Mouse (Mus musculus) heart, embryonic 14.5 days (tissue): Measurements from ENCODE around the gene Icam4. TPM values are rescaled to one million over a fixed set of nuclear protein-coding genes. Genes with fewer than 3 reads are reported as not detected.

Source experiments
- ATAC-seq: fragments of 200-750 bp; cut with Nextera tagmentation; 2 replicates; pipeline ENCODE4 v1.8.0; 2017; ENCODE audit warnings: low read depth, moderate TSS enrichment; ENCODE audit not compliant: insufficient number of reproducible peaks, insufficient read depth, low FRiP score
- H3K27ac ChIP-seq, 2 experiments: fragments of 200-500 bp in 1 of 2; fragments of 300-500 bp in 1 of 2; sonication (generic) in 1 of 2; replicated peaks in 1 of 2; 2 replicates each; pipeline ENCODE4 v1.5.1; 2012 to 2014; ENCODE audit warnings: low read depth in 2 of 2, low read length in 2 of 2, control low read depth in 1 of 2, mild to moderate bottlenecking in 1 of 2, mixed read lengths in 1 of 2; ENCODE audit not compliant: control insufficient read depth in 1 of 2, insufficient read depth in 1 of 2
- H3K27me3 ChIP-seq: fragments of 300-500 bp; sonication (generic); 2 replicates; pipeline ENCODE4 v1.6.1; 2014; ENCODE audit warnings: mild to moderate bottlenecking, low read length, control low read depth; ENCODE audit not compliant: control insufficient read depth, insufficient read depth
- H3K36me3 ChIP-seq: fragments of 300-500 bp; sonication (generic); 2 replicates; pipeline ENCODE4 v1.6.1; 2014; ENCODE audit warnings: mild to moderate bottlenecking, control low read depth, low read length, mixed read lengths; ENCODE audit not compliant: control insufficient read depth, insufficient read depth
- H3K4me1 ChIP-seq, 2 experiments: fragments of 200-500 bp in 1 of 2; fragments of 300-500 bp in 1 of 2; sonication (generic) in 1 of 2; 2 replicates each; pipeline ENCODE4 v1.6.1; 2012 to 2014; ENCODE audit warnings: low read length in 2 of 2, control low read depth in 1 of 2, mixed read lengths in 1 of 2; ENCODE audit not compliant: control insufficient read depth in 2 of 2, insufficient read depth in 2 of 2
- H3K4me2 ChIP-seq: fragments of 300-500 bp; sonication (generic); 2 replicates; pipeline ENCODE4 v1.6.1; 2014; ENCODE audit warnings: mild to moderate bottlenecking, low read length
- H3K4me3 ChIP-seq, 2 experiments: fragments of 200-500 bp in 1 of 2; fragments of 300-500 bp in 1 of 2; sonication (generic) in 1 of 2; 2 replicates each; pipeline ENCODE4 v1.5.1; 2012 to 2014; ENCODE audit warnings: low read length in 2 of 2, mild to moderate bottlenecking in 2 of 2, control low read depth in 1 of 2, low read depth in 1 of 2, moderate library complexity in 1 of 2; ENCODE audit not compliant: control insufficient read depth in 1 of 2, insufficient read depth in 1 of 2
- H3K9ac ChIP-seq: fragments of 300-500 bp; sonication (generic); 2 replicates; pipeline ENCODE4 v1.6.1; 2014; ENCODE audit warnings: mild to moderate bottlenecking, low read length
- H3K9me3 ChIP-seq: fragments of 300-500 bp; sonication (generic); 2 replicates; pipeline ENCODE4 v1.6.1; 2016; ENCODE audit warnings: low read length, control low read depth; ENCODE audit not compliant: control insufficient read depth
- WGBS: fragments of 180-500 bp; shearing (Covaris S2); extraction: QIAGEN DNeasy Blood & Tissue Kit; methylation state at CpG from one replicate; pipeline ENCODE4 v1.1.7; 2014; 5-methylcytosine and 5-hydroxymethylcytosine counted together
- polyA plus RNA-seq: library from polyadenylated mRNA; unstranded; fragments of >200 nt; fragmentation: Nextera tagmentation; extraction: Ambion mirVana; gene quantifications from 2 replicates; pipeline ENCODE4 v1.2.1, GENCODE M21; 2014

The Icam4 gene
- polyA plus RNA-seq, 1 experiment from 2014 or later, result 1.3 TPM

GRCm38 (mm10) chr9:21030781-21031250, 1.6 kb downstream of the Icam4 start:
- Histone ChIP-seq H3K4me2 (peak overlapping the region; percentile 83), H3K27ac (0 out of 4 replicates have a peak overlapping the region, but pooled peaks of 1 of the 2 experiments have one; percentile 29), H3K27me3 (peaks cover 53% of the 10 kb centered on the region), H3K36me3 (0 out of 2 replicates have a peak, but pooled peaks cover 6% of the 10 kb centered on the region), H3K9ac (peak overlapping the region; percentile 28; the same call in 1 of the 2 replicates), H3K4me3 (peak overlapping the region; percentile 40 to 54), H3K4me1 (peaks cover 23 to 38% of the 10 kb centered on the region in 2 experiments), H3K9me3 (no peaks in the 10 kb centered on the region)
- 0% methylated on average over 13 of the region's 13 CpGs for WGBS
- peak; percentile 47 for ATAC-seq

DNA sequence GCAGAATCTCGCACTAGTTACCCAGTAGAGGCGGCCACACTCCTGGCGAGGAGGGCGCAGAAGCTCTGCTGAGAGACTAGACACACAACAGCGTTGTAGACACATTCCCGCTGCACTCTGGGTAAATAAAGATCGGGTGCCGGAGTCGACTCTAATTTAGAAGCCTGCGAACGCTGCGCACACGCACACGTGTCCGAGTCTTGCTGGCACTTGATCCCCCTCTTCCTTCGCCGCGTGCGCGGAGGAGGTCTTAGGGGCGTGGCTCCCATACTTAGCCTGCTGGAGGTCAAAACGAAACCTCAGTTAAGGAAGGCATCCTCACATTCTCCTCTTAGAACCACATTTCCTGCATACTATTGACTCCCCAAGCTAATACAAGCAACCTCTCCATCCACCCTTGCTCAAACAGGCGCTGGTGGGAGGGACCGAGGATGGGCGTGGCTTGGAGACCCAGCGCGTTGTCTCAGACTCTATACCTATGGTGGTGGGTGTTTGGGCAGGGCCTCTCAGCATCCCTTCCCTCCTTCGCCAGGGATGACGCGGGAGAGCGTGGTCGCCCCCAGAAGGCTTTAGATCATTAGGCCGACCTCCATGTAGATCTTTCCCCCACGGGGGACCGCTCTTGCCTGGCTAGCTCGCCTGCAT, 2.2 kb downstream of the Icam4 start:
- no peak for ATAC-seq
- Histone ChIP-seq H3K27ac (0 out of 4 replicates have a peak overlapping the region, but pooled peaks of 1 of the 2 experiments have one; percentile 29), H3K4me3 (peak overlapping the region; percentile 40 to 54), H3K36me3 (0 out of 2 replicates have a peak, but pooled peaks cover 2% of the 10 kb centered on the region), H3K9me3 (no peaks in the 10 kb centered on the region), H3K4me2 (peak overlapping the region; percentile 83), H3K9ac (peak overlapping the region; percentile 28), H3K27me3 (peaks cover 58% of the 10 kb centered on the region), H3K4me1 (peaks cover 27 to 42% of the 10 kb centered on the region in 2 experiments)
- WGBS, result under 1% methylated on average over 36 of the region's 36 CpGs

GRCm38 (mm10) chr9:21031896-21032351, 2.8 kb downstream of the Icam4 start, which contains the start of gene Icam5:
Gene Icam5, plus strand, starts transcription at chr9:21032073.
- peaks cover 59% of the 10 kb centered on the region for H3K27me3 ChIP-seq
- H3K9me3 ChIP-seq, result no peaks in the 10 kb centered on the region
- no peak for ATAC-seq
- no peaks in the 10 kb centered on the region for H3K36me3 ChIP-seq
- under 1% methylated on average over 29 of the region's 35 CpGs for WGBS
- peaks cover 32 to 47% of the 10 kb centered on the region in 2 experiments for H3K4me1 ChIP-seq
- H3K9ac ChIP-seq, result peak within 1 kb of the TSS; percentile 65
- H3K4me3 ChIP-seq, result peak within 1 kb of the TSS; percentile 54 to 55
- 0 out of 4 replicates have a peak within 1 kb of the TSS, but pooled peaks of 1 of the 2 experiments have one; percentile 29 for H3K27ac ChIP-seq
- H3K4me2 ChIP-seq, result peak within 1 kb of the TSS; percentile 83

- Histone ChIP-seq H3K36me3 (no peaks in the 10 kb centered on the region), H3K4me3 (peak overlapping the region; percentile 40 to 54; a peak in 3 of 4 replicates), H3K4me1 (peaks cover 35 to 53% of the 10 kb centered on the region in 2 experiments), H3K9ac (no peak overlapping the region; the same call in 1 of the 2 replicates), H3K4me2 (peak overlapping the region; percentile 83), H3K9me3 (no peaks in the 10 kb centered on the region), H3K27ac (no peak overlapping the region), H3K27me3 (peaks cover 65% of the 10 kb centered on the region)
- ATAC-seq, result no peak
- 3% methylated on average over 7 of the region's 7 CpGs for WGBS
Observed at GRCm38 (mm10) chr9:21032491-21032890, 3.3 kb downstream of the Icam4 start.

DNA sequence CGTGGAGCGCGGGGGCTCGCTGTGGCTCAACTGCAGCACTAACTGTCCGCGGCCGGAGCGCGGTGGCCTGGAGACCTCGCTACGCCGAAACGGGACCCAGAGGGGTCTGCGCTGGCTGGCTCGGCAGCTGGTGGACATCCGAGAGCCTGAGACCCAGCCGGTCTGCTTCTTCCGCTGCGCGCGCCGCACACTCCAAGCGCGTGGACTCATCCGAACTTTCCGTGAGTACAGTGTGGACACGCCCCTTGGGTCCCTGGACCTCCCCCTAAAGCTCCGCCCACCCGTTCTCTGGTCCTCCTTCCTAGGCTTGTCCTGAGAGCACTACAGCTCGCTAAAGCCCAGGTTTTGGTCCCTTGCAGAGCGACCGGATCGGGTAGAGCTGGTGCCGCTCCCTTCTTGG, 4.0 kb downstream of the Icam4 start:
- H3K9ac ChIP-seq, result peak overlapping the region; percentile 65

DNA sequence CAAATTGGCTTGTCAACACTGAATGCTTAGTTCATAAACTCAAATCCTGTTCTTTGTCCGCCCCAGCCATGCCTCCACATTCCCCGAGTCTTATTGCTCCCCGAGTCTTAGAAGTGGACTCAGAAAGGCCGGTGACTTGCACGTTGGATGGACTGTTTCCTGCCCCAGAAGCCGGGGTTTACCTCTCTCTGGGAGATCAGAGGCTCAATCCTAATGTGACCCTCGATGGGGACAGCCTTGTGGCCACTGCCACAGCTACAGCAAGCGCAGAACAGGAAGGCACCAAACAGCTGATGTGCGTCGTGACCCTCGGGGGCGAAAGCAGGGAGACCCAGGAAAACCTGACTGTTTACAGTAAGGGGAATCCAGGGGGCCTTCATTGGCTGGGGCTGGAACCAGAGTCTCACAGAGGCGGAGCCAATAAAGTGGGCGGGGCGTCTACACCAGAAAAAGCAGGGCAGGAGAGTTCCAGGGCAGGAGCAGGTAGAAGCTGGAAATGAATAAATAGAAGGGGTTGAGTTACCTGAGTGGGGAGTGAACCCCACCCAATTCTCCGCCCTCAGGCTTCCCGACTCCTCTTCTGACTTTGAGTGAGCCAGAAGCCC, 5.4 kb downstream of the Icam4 start:
- peaks cover 3% of the 10 kb centered on the region; the same call in 1 of the 2 replicates for H3K9me3 ChIP-seq
- no peak overlapping the region for H3K9ac ChIP-seq
- no peak overlapping the region for H3K27ac ChIP-seq
- 5% methylated on average over 17 of the region's 17 CpGs for whole genome bisulfite sequencing
- peaks cover 35 to 53% of the 10 kb centered on the region in 2 experiments for H3K4me1 ChIP-seq
- H3K4me2 ChIP-seq, result no peak overlapping the region
- H3K36me3 ChIP-seq, result no peaks in the 10 kb centered on the region
- peaks cover 80% of the 10 kb centered on the region for H3K27me3 ChIP-seq
- no peak for ATAC-seq
- no peak overlapping the region for H3K4me3 ChIP-seq

More for the DNA sequence above, 4.0 kb downstream of the Icam4 start:
- Histone ChIP-seq H3K27ac (no peak overlapping the region), H3K4me3 (peak overlapping the region; percentile 54 to 55), H3K36me3 (no peaks in the 10 kb centered on the region), H3K4me2 (peak overlapping the region; percentile 83), H3K9me3 (no peaks in the 10 kb centered on the region), H3K27me3 (peaks cover 71% of the 10 kb centered on the region), H3K4me1 (peaks cover 39 to 58% of the 10 kb centered on the region in 2 experiments)
- peak; percentile 27; the same call in 1 of the 2 replicates for ATAC-seq
- WGBS, result 1% methylated on average over 34 of the region's 34 CpGs

- H3K36me3 ChIP-seq, result no peaks in the 10 kb centered on the region
- no peak for ATAC-seq
- peaks cover 3% of the 10 kb centered on the region; the same call in 1 of the 2 replicates for H3K9me3 ChIP-seq
- no peak overlapping the region for H3K27ac ChIP-seq
- peaks cover 28 to 43% of the 10 kb centered on the region in 2 experiments for H3K4me1 ChIP-seq
- H3K27me3 ChIP-seq, result peaks cover 75% of the 10 kb centered on the region
- H3K4me3 ChIP-seq, result no peak overlapping the region
- WGBS, result 32% methylated on average over 9 of the region's 9 CpGs
- no peak overlapping the region for H3K9ac ChIP-seq
- no peak overlapping the region for H3K4me2 ChIP-seq
Observed at GRCm38 (mm10) chr9:21035586-21035985, 6.4 kb downstream of the Icam4 start.
